Mouse (Mus musculus): ENCODE measurements around the gene Gpc3.
A peak's percentile ranks its signal among the peaks of the same experiment; 100 is the strongest.
"Not testable (repeated sequence)": the region's sequence is repeated elsewhere in the genome, so short reads cannot be mapped to it uniquely, and the experiment has no call there.

Gpc3 gene

DNA sequence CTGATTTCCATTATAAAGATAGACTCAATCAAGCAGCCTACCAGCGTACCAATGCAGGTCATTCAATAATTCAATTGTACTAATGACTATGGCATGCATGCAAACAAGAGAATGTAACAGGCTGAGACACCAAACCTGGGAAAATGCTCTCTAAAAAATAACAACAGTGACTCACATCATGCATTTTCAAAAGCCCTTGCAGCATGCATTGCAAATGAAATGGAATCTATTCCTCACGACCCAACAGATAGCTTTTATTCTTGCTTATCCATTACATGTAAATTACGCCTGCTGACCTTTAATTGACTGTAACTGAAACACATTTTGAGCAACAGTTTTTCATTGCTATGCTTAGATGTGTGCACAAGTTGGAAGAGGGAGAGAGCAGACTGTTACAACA lies 200.8 kb downstream of the Gpc3 start:
- no peak for DNase-seq (ENCODE audit: low read depth, low spot score)

DNA sequence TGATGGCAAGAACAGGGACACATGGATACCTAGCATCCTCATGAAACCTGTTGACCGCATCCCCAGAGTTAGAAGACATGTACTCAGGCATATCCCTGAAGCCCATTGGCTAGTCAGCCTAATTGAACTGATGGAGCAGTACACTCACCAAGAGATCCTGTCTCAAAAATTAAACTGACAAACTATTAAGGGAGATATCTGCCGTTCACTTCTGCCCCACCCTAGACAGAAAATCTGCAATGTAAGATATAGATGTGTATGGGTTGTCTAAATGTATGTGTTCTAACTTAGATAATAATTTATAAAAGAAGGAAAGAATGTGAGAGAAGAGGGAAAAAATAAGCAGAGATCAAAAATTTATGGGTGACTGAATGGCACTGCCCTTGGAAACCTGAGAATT lies 212.6 kb downstream of the Gpc3 start:
- DNase-seq (ENCODE audit: low read depth, low spot score), result no peak

DNA sequence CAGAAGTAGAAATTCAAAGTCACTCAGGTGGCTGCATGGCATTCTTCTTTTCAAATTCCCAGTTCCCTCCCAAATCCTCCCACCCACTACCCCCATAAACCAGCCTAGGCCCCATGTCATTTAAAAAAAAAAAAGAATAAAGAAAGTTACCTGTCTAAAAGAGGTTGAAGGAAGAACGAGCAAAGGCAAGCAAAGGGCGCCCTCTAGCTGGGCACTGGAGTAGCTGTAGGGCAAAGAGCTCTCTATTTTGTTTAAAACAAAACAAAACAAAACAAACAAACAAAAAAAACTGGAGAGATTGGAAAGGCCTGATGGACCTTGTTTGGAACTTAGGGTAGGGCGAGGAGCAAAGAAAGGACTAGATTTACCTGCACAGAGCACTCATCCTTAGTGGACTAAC lies 238.6 kb downstream of the Gpc3 start:
- DNase-seq (ENCODE audit: low read depth, low spot score), result no peak

DNA sequence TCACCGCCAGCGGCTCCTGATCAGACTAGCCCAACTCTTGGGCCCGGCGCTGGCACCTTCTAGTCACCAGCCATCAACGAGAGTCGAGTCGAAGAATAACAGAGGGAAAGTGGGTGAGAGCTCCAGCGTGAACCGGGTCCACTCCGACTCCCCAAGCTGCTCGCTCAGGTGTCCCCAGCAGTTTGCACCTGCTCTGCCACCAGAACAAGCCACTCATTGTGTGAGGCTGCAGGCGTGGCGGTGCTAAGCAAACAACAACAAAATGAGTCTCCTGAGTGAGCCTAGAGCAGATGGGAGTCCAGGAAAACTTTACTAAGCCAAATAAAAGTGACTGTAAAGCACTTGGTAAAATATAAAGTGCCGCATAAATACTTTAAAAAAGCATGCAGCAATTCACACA lies 239.5 kb downstream of the Gpc3 start:
- no peak for DNase-seq (ENCODE audit: low read depth, low spot score)

DNA sequence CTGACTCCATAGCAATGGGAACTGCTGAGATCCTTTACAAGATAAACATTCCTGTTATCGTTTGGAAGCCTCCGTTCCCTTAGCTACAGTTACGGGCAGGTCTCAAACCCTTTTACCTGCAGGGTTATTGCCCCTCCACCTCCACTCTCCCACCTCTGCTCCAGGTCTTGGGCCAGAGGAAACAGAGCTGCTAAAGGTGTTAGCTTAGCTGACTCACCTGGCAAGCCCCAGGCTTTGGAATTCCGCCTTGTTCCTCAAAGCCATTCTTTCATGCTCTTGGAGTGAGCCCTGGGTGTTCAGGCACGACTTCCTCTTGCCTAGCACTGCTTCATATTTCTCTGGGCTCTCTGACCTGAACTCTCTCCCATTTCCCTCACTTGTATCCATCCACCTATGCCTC lies 241.3 kb downstream of the Gpc3 start:
- no peak for DNase-seq (ENCODE audit: low read depth, low spot score)

DNA sequence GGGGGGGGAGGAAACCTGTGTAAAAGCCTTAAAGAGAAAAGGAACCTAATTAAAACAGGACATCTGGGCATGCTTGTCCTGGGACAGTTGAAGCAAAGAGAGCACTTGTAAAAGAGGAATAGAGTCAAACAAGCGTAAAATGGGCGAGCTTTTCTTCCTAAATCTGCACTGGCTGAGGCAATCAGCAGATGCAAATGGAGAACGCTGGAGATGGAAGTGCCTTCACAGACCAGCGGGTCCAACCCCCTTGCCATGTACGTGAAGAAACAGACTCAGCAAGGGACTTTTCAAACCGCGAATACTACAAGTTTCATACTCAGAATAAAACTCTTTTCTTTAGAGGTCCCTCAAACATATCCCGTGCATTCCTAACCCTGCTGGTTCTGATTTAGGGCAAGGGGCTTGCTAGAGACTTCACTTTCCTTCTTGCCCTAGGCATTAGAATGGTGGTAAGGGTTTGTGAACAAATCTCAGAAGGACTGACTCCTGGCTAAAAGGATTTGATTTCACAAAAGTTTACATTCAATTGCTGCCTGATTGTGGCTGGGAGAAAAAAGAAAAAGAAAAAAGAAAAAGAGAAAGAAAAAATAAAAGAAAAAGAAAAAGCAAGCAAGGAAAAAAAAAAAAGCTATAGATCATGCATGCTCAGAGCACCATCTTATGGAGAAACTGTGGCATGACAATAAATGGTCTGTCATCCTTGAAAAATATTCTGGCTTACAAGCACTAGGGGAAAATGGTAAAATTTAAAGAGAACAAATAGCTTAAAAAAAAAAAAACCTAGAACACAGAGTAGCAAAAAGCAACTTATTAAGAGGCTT lies 243.6 kb downstream of the Gpc3 start:
- DNase-seq (ENCODE audit: low read depth, low spot score), result no peak

DNA sequence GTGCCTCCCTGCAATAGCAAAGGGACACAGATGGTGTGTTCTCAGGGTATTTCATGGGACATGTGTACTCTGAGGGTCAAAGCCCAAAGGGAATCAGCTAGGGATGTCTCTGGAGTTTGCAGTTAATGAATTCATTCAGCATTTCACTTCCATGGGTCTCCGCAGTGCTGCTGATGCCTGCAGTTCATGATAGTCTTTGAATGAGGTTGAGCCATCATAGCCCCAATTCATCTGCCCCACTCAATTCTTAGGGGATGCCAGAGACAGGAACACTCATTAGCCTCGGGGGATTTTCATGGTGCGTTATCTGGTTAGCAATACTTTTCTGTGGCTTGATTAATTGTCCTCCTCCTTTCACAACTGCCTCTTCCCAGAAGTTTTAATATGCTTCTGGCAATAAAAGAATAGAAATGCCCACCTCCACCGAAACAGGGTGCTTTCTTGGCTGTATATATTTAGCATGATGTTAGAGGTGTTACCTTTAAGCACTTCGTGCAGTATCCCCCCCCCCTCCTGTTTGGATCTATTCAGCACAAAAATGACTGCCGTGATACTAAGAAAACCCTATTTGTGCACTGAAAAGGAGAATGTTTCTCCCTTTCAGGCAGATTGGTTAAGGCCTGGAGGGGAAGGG lies 244.3 kb downstream of the Gpc3 start:
- no peak for DNase-seq (ENCODE audit: low read depth, low spot score)

DNA sequence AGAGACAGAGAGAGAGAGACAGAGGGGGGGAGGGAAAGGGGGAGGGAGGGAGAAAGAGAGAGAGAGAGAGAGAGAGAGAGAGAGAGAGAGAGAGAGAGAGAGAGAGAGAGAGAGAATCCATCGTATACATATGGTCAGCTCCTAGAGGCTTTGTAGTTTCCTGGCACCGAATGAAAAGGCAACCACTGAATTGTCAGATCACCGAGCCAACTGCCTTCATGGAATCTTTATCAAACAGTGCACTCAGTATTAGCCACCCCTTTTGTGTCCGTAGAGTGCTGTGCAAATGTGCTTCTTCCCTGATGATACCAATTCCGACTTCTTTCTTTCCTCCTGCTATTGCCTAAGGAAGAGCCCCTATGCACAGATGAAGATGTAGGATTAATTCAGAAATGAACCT lies 246.9 kb downstream of the Gpc3 start:
- DNase-seq (ENCODE audit: low read depth, low spot score), result no peak

DNA sequence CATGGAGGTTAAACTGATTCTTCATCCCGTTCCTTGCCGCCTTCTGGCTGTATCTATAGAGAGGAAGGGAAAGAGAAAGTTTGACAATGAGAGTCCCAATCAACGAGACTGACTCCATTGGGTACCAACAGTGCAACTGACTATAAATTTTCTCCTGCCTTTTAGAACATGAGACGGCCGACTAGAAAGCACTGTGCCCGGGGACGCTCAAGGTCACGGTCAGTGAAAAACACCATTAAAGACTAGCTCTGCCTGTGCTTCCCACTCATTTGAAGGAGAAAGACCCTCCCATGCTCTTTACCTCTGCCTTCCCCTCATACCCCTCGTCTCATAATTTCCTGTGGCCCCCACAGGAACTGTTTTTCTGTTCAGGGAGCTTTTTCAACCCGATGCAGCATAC lies 248.0 kb downstream of the Gpc3 start:
- DNase-seq (ENCODE audit: low read depth, low spot score), result no peak

DNA sequence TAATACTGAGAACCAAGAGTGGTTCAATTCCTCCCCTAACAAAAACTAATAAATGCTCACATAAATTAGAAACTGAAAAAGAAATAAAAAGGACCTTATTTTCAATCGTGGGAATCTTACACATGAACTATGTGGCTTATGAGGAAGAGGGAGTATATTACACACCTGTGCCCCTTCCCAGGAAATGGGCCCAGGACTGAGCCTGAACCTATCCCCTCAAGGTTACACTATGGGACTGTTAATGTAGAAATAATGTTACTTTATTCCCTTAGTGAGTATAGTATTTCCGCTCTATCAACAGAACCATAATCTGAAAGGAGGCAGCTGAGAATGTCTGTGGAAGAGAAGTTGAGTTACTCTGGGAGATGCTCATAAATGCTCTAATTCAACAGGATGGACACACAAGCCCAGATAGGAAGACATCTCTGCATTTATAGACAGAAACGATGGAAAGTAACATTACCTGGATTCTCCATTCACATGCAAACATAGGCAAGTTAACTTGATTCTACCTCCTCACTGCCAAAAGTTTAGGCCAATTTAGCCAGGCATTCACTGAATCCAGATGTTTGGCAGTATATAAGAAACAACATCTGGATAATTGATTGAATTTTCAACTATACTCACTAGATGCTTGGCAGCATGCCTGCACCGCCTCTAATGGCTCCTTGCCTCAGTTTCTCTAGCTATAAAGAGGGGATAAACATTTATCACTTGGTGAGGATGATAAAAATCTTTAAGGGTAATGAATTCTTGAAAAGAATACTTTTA lies 251.3 kb downstream of the Gpc3 start:
- no peak for DNase-seq (ENCODE audit: low read depth, low spot score)

DNA sequence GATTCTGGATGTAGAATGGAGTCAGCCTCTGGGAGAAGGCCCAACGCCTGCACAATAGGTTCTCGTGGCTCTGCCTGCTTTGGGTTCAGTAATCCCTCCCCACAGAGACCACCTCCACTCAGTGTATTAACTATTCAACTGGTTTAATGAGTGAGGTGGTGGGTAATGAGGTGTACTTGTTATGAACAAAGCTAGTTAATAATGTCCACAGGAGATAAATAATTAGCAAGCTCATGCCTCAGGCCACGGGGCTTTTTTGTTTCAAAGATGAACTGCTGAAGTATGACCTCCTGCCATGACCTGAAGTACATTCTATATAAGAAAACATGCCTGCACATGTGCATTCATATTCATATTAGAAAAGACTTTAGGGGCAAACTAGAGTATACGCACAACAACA lies 260.8 kb downstream of the Gpc3 start:
- no peak for DNase-seq (ENCODE audit: low read depth, low spot score)

DNA sequence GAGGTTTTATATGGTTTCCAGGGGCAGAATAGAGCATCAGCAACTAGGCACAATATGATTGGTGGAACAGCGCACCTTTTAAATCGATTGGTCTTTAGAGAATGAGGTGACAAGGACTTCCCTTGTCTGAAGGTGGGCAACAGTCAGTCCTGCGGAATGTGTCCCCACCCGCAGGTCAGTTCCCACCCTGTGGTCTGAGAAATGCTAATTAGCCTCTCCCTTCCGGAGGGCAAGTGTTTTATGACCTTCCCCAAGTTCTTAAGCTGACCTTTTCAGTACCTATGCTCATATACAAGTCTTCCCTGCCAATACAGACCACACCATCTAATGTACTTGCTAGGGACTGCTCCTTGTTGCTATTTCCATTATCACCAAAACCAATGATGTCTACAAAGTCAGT lies 263.1 kb downstream of the Gpc3 start:
- not testable (repeated sequence) for DNase-seq (ENCODE audit: low read depth, low spot score)

DNA sequence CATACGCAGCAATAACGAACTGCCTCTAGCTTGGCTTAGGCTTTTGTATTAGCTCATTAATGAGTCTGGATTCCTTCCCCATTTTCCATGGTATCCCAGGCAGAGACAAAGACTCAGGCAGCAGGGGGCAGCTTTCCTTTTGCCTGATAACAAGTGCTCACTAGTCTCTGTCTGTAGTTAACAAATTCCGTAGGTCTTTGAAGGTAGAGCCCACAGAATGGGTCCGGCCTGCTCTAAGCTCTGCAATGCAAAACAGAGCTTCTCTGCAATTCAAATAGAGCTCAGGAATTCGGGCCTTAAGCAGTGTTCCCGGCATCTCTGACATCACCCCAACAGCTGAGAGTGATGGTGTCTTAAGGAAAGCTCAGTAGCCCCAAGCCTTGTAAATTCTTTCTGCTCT lies 265.0 kb downstream of the Gpc3 start:
- DNase-seq (ENCODE audit: low read depth, low spot score), result no peak

DNA sequence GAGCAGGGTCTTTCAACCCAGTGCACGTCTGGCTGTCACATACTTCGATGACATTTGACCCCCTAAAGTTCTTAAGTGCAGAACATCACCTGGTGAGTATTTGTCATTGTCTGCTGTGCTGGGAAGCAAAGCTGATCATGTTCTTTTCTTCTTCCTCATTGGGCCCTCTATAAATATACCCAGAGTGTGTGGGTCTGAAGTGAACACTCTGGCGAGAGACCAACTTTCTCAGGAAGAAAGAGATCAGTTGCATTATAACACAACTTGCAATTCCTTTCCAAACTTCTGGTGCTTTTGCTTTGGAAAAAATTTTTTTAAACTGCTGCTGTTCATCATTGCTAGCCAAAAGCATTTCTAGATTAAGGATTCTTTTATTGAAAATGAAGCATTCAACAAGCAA lies 269.7 kb downstream of the Gpc3 start:
- no peak for DNase-seq (ENCODE audit: low read depth, low spot score)

DNA sequence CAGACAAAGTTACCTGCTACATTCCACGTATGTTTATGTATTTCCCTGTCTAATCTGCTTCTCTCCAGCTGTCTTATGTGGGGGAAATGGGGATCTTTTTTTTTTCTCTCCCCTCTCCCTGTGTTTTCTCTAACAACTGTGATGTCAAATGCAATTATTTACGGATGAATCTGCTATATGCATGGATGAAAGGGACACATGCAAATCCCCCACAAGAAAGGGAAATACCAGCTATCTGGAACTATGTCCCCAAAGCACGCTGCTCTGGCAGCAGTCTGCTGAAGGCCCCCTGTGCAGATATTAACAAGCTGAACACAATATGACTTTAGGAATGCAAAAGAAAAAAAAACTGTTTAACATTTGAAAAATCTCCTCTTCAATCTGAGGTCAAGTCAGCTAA lies 273.5 kb downstream of the Gpc3 start:
- DNase-seq (ENCODE audit: low read depth, low spot score), result no peak

DNA sequence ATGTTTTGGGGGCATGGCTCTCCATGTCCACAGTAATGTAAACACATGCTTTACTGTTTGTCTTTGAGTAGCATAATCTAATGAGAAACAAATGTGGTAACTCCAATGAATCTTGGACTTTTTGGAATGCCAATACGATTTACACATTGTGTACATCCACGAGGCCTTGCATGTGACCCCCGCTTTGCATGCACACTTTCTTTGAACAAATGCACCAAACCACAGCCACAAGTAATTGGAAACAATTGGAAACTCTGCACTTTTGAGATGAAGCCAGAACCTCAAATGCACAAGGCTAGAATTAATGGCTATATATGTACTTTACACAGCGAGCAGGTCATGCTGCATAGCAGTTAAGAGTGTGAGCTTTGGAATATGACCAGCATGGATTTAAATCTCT lies 292.0 kb downstream of the Gpc3 start:
- peak; percentile 1 for DNase-seq (ENCODE audit: low read depth, low spot score)

DNA sequence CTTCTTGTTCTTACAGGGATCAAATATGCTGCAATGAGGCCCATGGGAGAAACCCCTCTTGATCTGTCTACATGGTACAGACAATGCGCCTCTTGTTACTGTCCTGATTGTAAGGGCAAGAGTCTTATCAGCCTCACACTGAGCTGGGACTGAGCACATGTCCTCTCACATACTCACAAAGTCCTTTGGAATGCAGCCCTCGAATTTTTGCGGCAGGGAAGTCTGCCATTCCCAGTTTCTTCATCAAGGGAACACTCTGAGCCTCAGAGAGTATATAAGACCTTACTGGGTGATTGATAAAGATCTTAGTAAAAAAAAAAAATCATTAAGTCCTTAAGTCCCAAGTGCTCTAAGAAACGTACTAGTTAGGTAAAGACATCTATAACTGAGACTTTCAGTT lies 293.1 kb downstream of the Gpc3 start:
- DNase-seq (ENCODE audit: low read depth, low spot score), result no peak

DNA sequence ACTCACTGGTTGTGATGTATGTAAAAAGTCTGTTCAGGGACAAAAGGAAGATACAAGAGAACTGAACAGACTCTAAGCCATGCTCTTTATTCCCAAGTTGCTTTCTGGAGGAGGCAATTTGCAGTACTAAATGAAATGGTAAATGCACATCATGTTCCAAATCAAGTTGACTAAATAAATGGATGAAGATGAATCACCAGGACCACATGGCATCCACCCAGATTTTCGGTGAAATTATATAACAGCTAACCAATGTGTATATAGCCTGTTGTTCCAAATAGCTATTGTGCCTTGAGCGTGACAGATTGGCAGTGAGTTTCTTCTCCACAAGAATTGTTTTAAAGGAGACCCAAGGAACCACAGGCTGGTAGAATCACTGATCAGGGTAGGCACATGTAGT lies 302.8 kb downstream of the Gpc3 start:
- DNase-seq (ENCODE audit: low read depth, low spot score), result no peak

DNA sequence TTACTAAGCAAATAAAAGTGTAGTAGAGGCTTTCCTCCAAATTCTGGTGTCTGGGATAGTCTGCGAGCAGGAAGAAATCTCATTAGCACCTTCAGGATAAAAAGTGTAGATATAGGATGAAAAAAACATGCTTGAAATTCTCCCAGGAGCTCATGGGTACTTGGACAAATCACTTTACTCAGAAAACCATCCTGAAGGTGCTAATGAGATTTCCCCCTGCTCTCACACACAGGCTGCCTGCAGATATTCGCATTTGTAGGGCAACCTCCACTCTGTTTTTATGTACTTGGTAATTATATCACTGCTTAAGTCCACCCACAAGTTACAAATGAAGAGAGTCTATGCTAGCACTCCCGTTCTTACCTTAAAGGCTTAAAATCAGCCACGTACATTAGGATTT lies 308.5 kb downstream of the Gpc3 start:
- no peak for DNase-seq (ENCODE audit: low read depth, low spot score)

DNA sequence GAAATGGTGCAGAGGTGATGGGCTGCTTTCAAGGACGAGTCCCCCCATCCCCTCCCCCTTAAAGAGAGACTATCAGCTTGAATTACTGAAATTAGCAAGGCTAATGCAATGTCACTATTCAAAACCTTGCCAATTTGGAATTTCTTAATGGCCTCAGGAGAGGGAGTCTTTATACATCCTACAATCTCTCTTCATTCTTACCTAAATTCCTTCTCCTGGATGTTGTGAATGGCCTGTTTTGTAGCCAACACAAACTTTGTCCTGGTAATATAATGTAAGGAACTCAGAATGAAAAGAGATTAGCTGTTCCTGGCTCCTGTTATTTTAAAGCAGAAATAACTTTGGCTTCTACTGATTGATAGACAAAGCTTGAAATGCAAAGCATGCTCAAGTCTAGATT lies 325.0 kb downstream of the Gpc3 start:
- no peak for DNase-seq (ENCODE audit: low read depth, low spot score)

DNA sequence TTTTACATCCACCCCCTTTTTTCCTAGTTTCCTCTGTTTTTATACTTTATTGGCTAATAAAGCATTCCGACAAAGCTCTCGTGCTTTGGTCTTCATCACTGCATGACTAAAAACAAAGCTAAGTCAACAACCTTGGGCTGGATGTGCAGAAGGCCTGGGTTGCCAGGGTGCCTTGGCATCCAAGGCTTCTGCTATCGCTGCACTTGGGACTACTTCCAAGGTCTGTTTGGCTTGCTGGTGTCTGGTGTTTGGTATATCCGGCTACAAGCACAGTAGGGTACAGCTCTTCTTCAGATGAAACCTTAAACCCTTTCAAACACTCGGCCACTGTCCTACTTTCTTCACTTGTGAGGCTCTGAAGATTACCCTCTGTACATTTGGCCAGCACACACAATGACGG lies 325.8 kb downstream of the Gpc3 start:
- DNase-seq (ENCODE audit: low read depth, low spot score), result no peak

DNA sequence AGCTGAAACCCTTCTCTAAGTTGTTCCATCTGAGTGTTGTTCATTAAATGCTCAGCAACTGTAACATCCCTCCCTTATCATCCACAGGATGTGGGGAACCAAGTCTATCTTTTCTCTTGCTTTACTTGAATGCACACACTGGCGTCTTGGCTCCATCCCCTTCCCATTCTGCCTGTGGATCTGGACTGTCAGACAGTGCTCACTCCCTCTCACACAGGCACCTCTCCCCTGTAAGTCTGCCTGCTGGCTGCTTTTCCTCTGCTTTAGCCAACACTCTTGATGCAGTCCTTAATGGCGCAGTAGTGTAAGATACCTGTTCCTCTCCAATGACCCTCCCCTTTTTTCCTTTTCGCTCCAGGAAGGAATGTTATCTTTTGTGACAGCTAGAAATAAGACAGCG lies 331.7 kb downstream of the Gpc3 start:
- DNase-seq (ENCODE audit: low read depth, low spot score), result no peak
